Mouse (Mus musculus) cerebellum, adult 11 months (tissue): ENCODE measurements at regions not wholly inside any gene's neighbourhood (a gene's known extent, or its start where the extent isn't known, plus 50 kb on each side); places are given as distances from the start of the nearest gene placed in this dataset.

ENCODE experiments used
- DNase-seq: peaks from one replicate; pipeline ENCODE4 v3.0.0; 2022

- DNase-seq, result no peak
Measured at GRCm38 (mm10) chr4:12837097-12837426, 665.2 kb upstream of the Fam92a start.

GRCm38 (mm10) chr4:12836326-12837096 is 664.7 kb upstream of the Fam92a start:
- DNase-seq, result no peak

- DNase-seq, result no peak
Measured at GRCm38 (mm10) chr4:12826419-12826818, 654.6 kb upstream of the Fam92a start.

GRCm38 (mm10) chr4:12814251-12814650 is 642.4 kb upstream of the Fam92a start:
- no peak for DNase-seq

- DNase-seq, result no peak
Measured at GRCm38 (mm10) chr4:12801186-12801585, 629.4 kb upstream of the Fam92a start.

GRCm38 (mm10) chr4:12799564-12799963 is 627.7 kb upstream of the Fam92a start:
- DNase-seq, result no peak

- DNase-seq, result no peak
Measured at GRCm38 (mm10) chr4:12792764-12793422, 621.1 kb upstream of the Fam92a start.

GRCm38 (mm10) chr4:12791786-12792674 is 620.2 kb upstream of the Fam92a start:
- DNase-seq, result no peak

GRCm38 (mm10) chr4:12785840-12786239 is 614.0 kb upstream of the Fam92a start:
- no peak for DNase-seq

- no peak for DNase-seq
Measured at GRCm38 (mm10) chr4:12784479-12784878, 612.7 kb upstream of the Fam92a start.

- no peak for DNase-seq
Measured at GRCm38 (mm10) chr4:12784068-12784467, 612.3 kb upstream of the Fam92a start.

GRCm38 (mm10) chr4:12781969-12782904 is 610.4 kb upstream of the Fam92a start:
- no peak for DNase-seq

- DNase-seq, result no peak
Measured at GRCm38 (mm10) chr4:12780254-12780653, 608.4 kb upstream of the Fam92a start.

- DNase-seq, result no peak
Measured at GRCm38 (mm10) chr4:12779211-12779610, 607.4 kb upstream of the Fam92a start.

- no peak for DNase-seq
Measured at GRCm38 (mm10) chr4:12778163-12778562, 606.3 kb upstream of the Fam92a start.

GRCm38 (mm10) chr4:12776217-12776578 is 604.4 kb upstream of the Fam92a start:
- DNase-seq, result no peak

- DNase-seq, result no peak
Measured at GRCm38 (mm10) chr4:12775524-12776216, 603.9 kb upstream of the Fam92a start.

- DNase-seq, result no peak
Measured at GRCm38 (mm10) chr4:12775090-12775489, 603.3 kb upstream of the Fam92a start.

GRCm38 (mm10) chr4:12774671-12775070 is 602.9 kb upstream of the Fam92a start:
- no peak for DNase-seq

GRCm38 (mm10) chr4:12773201-12773600 is 601.4 kb upstream of the Fam92a start:
- no peak for DNase-seq

- DNase-seq, result no peak
Measured at GRCm38 (mm10) chr4:12770131-12770780, 598.4 kb upstream of the Fam92a start.
